Mouse (Mus musculus): ENCODE measurements around the gene Olfr70. TPM values are rescaled to one million over a fixed set of nuclear protein-coding genes. Genes with fewer than 3 reads are reported as not detected.

The Olfr70 gene
- polyA plus RNA-seq, 1 experiment = not detected

DNA sequence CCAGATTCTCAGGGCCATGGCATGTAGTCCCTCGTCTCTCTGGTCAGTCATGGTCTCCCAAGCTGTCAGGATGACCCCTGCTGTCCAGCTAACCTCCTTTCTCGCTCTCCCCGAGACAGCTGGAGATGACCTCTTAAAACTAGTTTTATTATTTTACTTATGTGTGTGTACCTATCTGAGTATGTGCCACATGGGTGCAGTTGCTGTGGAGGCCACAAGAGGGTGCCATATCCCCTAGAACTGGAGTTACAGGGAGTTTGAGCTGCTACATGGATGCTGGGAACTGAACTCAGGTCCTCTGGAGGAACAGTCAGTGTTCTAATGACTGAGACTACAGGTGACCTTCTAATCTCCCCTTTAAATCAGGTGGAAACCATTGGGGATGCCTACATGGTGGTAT, 50.8 kb downstream of the Olfr70 start:
- WGBS = 96% methylated on average over 3 of the region's 3 CpGs
- no peaks in the 10 kb centered on the region for H3K36me3 ChIP-seq (ENCODE audit: control insufficient read depth, insufficient read depth, low read length)
- no peak for DNase-seq (ENCODE audit: low read depth in 1 of 2, low spot score in 2 of 2)
- H3K27ac ChIP-seq (ENCODE audit: insufficient read depth, low read length) = no peak overlapping the region
- H3K27me3 ChIP-seq (ENCODE audit: control insufficient read depth, insufficient read depth, low read length) = no peaks in the 10 kb centered on the region
- H3K4me3 ChIP-seq (ENCODE audit: extremely low read depth, insufficient read depth, insufficient read length) = no peak overlapping the region
- H3K4me1 ChIP-seq (ENCODE audit: control insufficient read depth, insufficient read depth, insufficient read length) = no peaks in the 10 kb centered on the region
- no peak for TF ChIP-seq CTCF (IDR thresholded peaks at IDR 0.05; ENCODE audit: extremely low read depth, insufficient read depth, insufficient read length, insufficient replicate concordance)
- TF ChIP-seq POLR2A (IDR thresholded peaks at IDR 0.05; ENCODE audit: low read depth, low read length) = no peak

Other genes with a start within 250 kb of the Olfr70 start
- gene Cd72, start 246.2 kb downstream of the Olfr70 start, polyA plus RNA-seq (2012; rRNA removed) = 109 and 140 TPM in 2 replicates
- gene Sit1, start 217.1 kb downstream of the Olfr70 start, polyA plus RNA-seq (2012; rRNA removed) = 15.3 and 17.1 TPM in 2 replicates
- 85.4 and 191 TPM in 2 replicates for gene Ccdc107, start 207.9 kb downstream of the Olfr70 start, polyA plus RNA-seq (2012; rRNA removed)
- 12.7 and 16.8 TPM in 2 replicates for gene Arhgef39, start 201.1 kb downstream of the Olfr70 start, polyA plus RNA-seq (2012; rRNA removed)
- gene Car9, start 193.8 kb downstream of the Olfr70 start, polyA plus RNA-seq (2012; rRNA removed) = 2.0 TPM in 2 replicates
- 11.8 and 13.8 TPM in 2 replicates for gene Tpm2, start 177.0 kb downstream of the Olfr70 start, polyA plus RNA-seq (2012; rRNA removed)
- gene Creb3, start 138.5 kb downstream of the Olfr70 start, polyA plus RNA-seq (2012; rRNA removed) = 48.8 and 54.0 TPM in 2 replicates
- gene Tln1, start 138.1 kb downstream of the Olfr70 start, polyA plus RNA-seq (2012; rRNA removed) = 163 and 208 TPM in 2 replicates
- gene Rgp1, start 122.1 kb downstream of the Olfr70 start, polyA plus RNA-seq (2012; rRNA removed) = 42.4 and 44.3 TPM in 2 replicates
- gene Gba2, start 121.9 kb downstream of the Olfr70 start, polyA plus RNA-seq (2012; rRNA removed) = 28.8 and 34.2 TPM in 2 replicates
- gene Msmp, start 116.3 kb downstream of the Olfr70 start, polyA plus RNA-seq (2012; rRNA removed) = 0.23 and 0.26 TPM in 2 replicates
- 10.2 and 13.6 TPM in 2 replicates for gene Npr2, start 68.9 kb downstream of the Olfr70 start, polyA plus RNA-seq (2012; rRNA removed)
- 0.55 and 0.57 TPM in 2 replicates for gene Spag8, start 47.2 kb downstream of the Olfr70 start, polyA plus RNA-seq (2012; rRNA removed)
- 23.2 and 26.6 TPM in 2 replicates for gene Hint2, start 44.3 kb downstream of the Olfr70 start, polyA plus RNA-seq (2012; rRNA removed)
- gene Tmem8b, start 31.8 kb downstream of the Olfr70 start, polyA plus RNA-seq (2012; rRNA removed) = 3.8 and 4.5 TPM in 2 replicates
- gene Fam221b, start 31.7 kb downstream of the Olfr70 start, polyA plus RNA-seq (2012; rRNA removed) = not detected in 2 replicates
- not detected in 2 replicates for gene Olfr71, start 9.4 kb upstream of the Olfr70 start, polyA plus RNA-seq (2012; rRNA removed)
- 0.69 and 0.79 TPM in 2 replicates for gene Hrct1, start 26.4 kb upstream of the Olfr70 start, polyA plus RNA-seq (2012; rRNA removed)
- gene Spaar, start 29.2 kb upstream of the Olfr70 start, polyA plus RNA-seq (2012; rRNA removed) = 0.12 and 0.15 TPM in 2 replicates
- gene Olfr159, start 70.2 kb upstream of the Olfr70 start, polyA plus RNA-seq (2012; rRNA removed) = not detected in 2 replicates
- gene Olfr156, start 123.1 kb upstream of the Olfr70 start, polyA plus RNA-seq (2012; rRNA removed) = not detected in 2 replicates
- not detected in 2 replicates for gene Olfr157, start 139.4 kb upstream of the Olfr70 start, polyA plus RNA-seq (2012; rRNA removed)
- gene Olfr155, start 150.8 kb upstream of the Olfr70 start, polyA plus RNA-seq (2012; rRNA removed) = not detected in 2 replicates
- 5.2 and 7.2 TPM in 2 replicates for gene Reck, start 174.7 kb upstream of the Olfr70 start, polyA plus RNA-seq (2012; rRNA removed)